Mouse (Mus musculus): ENCODE measurements at regions not wholly inside any gene's neighbourhood (a gene's known extent, or its start where the extent isn't known, plus 50 kb on each side); places are given as distances from the start of the nearest gene placed in this dataset.

DNA sequence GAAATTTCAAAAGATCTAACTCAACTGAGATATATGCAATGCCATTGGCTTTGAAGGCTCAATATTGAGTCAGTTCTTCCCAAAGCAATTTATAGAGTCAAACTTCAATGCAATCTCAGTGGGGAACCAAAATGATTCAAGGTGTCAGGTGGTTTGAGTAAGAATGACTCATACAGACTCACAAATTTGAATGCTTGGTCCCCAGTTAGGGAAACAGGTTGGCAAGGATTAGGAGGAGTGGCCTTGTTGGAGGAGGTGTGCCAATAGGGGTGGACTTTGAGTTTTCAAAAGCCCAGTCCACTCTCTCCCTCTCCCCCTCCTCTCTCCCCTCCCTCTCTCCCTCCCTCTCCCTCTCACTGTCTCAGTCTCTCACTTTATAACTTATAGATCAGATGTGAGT lies 52.8 kb upstream of the Smad1 start:
- Histone ChIP-seq H3K27me3 (ENCODE audit: insufficient read depth, low read length) (peaks cover 22% of the 10 kb centered on the region), H3K36me3 (replicated peaks) (no peaks in the 10 kb centered on the region), H3K4me3 (ENCODE audit: low read depth, low read length) (no peak overlapping the region), H3K9me3 (replicated peaks) (no peaks in the 10 kb centered on the region), H3K4me1 (ENCODE audit: insufficient read depth, low read depth, low read length) (peaks cover 5% of the 10 kb centered on the region; the same call in 1 of the 2 replicates)
- no peak for ATAC-seq (ENCODE audit: extremely low read depth, insufficient number of reproducible peaks, low FRiP score, poor library complexity, severe bottlenecking)
- DNase-seq (ENCODE audit: low spot score) = no peak
- TF ChIP-seq GATA2 (IDR thresholded peaks at IDR 0.05; ENCODE audit: borderline replicate concordance, low read depth, low read length) = no peak
- TF ChIP-seq POLR2AphosphoS5 (IDR thresholded peaks at IDR 0.05; ENCODE audit: insufficient replicate concordance, low read depth, low read length) = no peak
- no peak for TF ChIP-seq CTCF (IDR thresholded peaks at IDR 0.05; ENCODE audit: low read depth, low read length)
- no peak for TF ChIP-seq TAL1 (conservative IDR thresholded peaks at IDR 0.05; ENCODE audit: low read depth, low read length)
- no peak for TF ChIP-seq GATA1 (IDR thresholded peaks at IDR 0.05; ENCODE audit: borderline replicate concordance, low read length)

DNA sequence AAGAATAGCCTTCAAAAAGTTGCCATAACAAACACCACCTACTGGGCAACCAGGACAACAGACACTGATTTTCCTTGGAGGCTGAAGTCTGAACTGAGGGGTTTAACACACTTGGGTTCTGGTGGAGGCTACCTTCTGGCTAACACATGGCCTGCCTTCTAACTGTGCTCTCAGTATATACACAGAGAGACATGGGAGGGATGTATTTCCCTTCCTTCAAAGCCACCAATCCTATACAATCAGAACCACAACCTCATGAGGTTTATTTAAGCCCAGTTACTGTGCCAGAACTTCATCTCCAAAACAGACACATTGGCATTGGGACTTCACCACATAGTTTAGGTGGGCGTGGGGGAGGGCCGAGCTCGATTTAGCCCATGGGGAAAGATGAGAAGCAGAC lies 50.1 kb upstream of the Smad1 start:
- Histone ChIP-seq H3K4me1 (ENCODE audit: insufficient read depth, low read depth, low read length) (peaks cover 5% of the 10 kb centered on the region; the same call in 1 of the 2 replicates), H3K9me3 (replicated peaks) (no peaks in the 10 kb centered on the region), H3K36me3 (replicated peaks) (no peaks in the 10 kb centered on the region), H3K27me3 (ENCODE audit: insufficient read depth, low read length) (peaks cover 8% of the 10 kb centered on the region), H3K4me3 (ENCODE audit: low read depth, low read length) (no peak overlapping the region)
- no peak for ATAC-seq (ENCODE audit: extremely low read depth, insufficient number of reproducible peaks, low FRiP score, poor library complexity, severe bottlenecking)
- DNase-seq (ENCODE audit: low spot score) = no peak
- no peak for TF ChIP-seq CTCF (IDR thresholded peaks at IDR 0.05; ENCODE audit: low read depth, low read length)
